ENCODE assay signal across 23 mouse cellular contexts in the genomic region with DNA sequence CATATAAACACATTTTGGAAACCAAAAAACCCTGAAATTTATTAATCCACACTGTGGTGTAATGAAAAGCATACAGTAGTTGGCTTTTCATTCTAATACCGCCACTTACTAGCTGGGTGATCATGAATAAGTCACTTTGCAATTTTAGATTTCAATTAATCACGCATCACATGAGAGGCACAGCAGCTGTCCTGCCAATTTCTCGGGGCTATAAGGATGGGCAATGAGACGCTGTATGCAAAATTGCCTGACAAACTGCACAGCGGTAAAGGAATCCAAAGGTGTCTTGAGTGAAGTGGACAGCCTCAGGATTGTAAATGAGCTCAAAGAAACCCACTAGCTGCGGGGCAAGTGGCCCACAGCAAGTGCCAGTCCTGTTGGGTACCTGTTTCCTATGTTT.
A peak's percentile ranks its signal among the peaks of the same experiment; 100 is the strongest.
DNase-seq lines count a peak whose midpoint lies in the region; ATAC-seq and TF ChIP-seq lines count a peak whose summit lies in the region.
"Had no signal": no experiment of that assay in that cellular context is flagged by ENCODE, and none has a peak within 500 bp of the region (broad histone marks: within the 10 kb centered on the region; RNA-seq: fewer than 3 reads in every experiment).

No protein-coding gene starts in this region.

- peak overlapping the region; percentile 39; the same call in 1 of the 2 replicates for H3K27ac ChIP-seq in hindbrain, embryonic 15.5 days (replicated peaks)
- H3K27ac ChIP-seq in hindbrain, embryonic 10.5 days: no peak overlapping the region
- H3K27ac ChIP-seq in midbrain, embryonic 15.5 days: peak overlapping the region; percentile 24; the same call in 1 of the 2 replicates
- no peak overlapping the region for H3K27ac ChIP-seq in midbrain, embryonic 16.5 days (ENCODE audit: low read length)
- H3K27ac ChIP-seq in midbrain, postnatal 0 days (ENCODE audit: low read depth, low read length): no peak overlapping the region
- no peak overlapping the region for H3K27ac ChIP-seq in kidney, embryonic 14.5 days (ENCODE audit: low read depth, low read length)
- H3K27ac ChIP-seq: embryonic facial prominence, embryonic 12.5 days; embryonic facial prominence, embryonic 15.5 days; gastrocnemius, adult 2 months had no signal

- H3K36me3 ChIP-seq in hindbrain, embryonic 15.5 days: no peaks in the 10 kb centered on the region
- no peaks in the 10 kb centered on the region for H3K36me3 ChIP-seq in hindbrain, embryonic 10.5 days
- H3K36me3 ChIP-seq in midbrain, embryonic 15.5 days (replicated peaks): no peaks in the 10 kb centered on the region
- H3K36me3 ChIP-seq in midbrain, embryonic 16.5 days (ENCODE audit: control insufficient read depth, insufficient read depth, low read length): no peaks in the 10 kb centered on the region
- no peaks in the 10 kb centered on the region for H3K36me3 ChIP-seq in midbrain, postnatal 0 days (ENCODE audit: insufficient read depth, low read length)
- no peaks in the 10 kb centered on the region for H3K36me3 ChIP-seq in kidney, embryonic 14.5 days (ENCODE audit: control insufficient read depth, insufficient read depth, low read length)
- H3K36me3 ChIP-seq: embryonic facial prominence, embryonic 12.5 days; embryonic facial prominence, embryonic 15.5 days had no signal

- DNase-seq in hindbrain, embryonic 10.5 days (ENCODE audit: low spot score): no peak
- DNase-seq in brain, embryonic 14.5 days (ENCODE audit: low read depth): peak; percentile 53
- peak; percentile 28 for DNase-seq in midbrain, postnatal 0 days (ENCODE audit: low spot score)
- DNase-seq in T-cell, adult 2 months (ENCODE audit: low spot score): no peak
- DNase-seq: adrenal gland, adult 8-10 months; adrenal gland, postnatal 25 days; cerebellum, adult 18-20 months; cerebellum, adult 9-11 months; cerebellum, postnatal 25 days; forebrain, postnatal 0 days; gastrocnemius, adult 2 months; gastrocnemius, postnatal 14 days; heart, adult 11 months had no signal

- ATAC-seq in hindbrain, embryonic 15.5 days (ENCODE audit: low FRiP score, low read depth): no peak
- no peak for ATAC-seq in midbrain, embryonic 15.5 days (replicated peaks)
- ATAC-seq in midbrain, embryonic 16.5 days: no peak
- ATAC-seq in midbrain, postnatal 0 days (ENCODE audit: low FRiP score): no peak
- ATAC-seq in kidney, embryonic 14.5 days (ENCODE audit: low FRiP score, low TSS enrichment): no peak
- ATAC-seq: activated CD4-positive, CD25-positive, alpha-beta regulatory T cell, adult 4 months; CD4-positive, CD25-positive, alpha-beta regulatory T cell, adult 4 months; forebrain, embryonic 14.5 days; forebrain, postnatal 0 days had no signal

- TF ChIP-seq CTCF in brain, embryonic 14.5 days (IDR thresholded peaks at IDR 0.05; ENCODE audit: borderline replicate concordance, extremely low read depth, insufficient read depth, insufficient read length): no peak
- TF ChIP-seq CTCF in midbrain, postnatal 0 days (IDR thresholded peaks at IDR 0.05): no peak

- H3K27me3 ChIP-seq in hindbrain, embryonic 15.5 days: no peaks in the 10 kb centered on the region
- H3K27me3 ChIP-seq in hindbrain, embryonic 10.5 days (ENCODE audit: insufficient read depth, poor library complexity, severe bottlenecking): no peaks in the 10 kb centered on the region
- H3K27me3 ChIP-seq in midbrain, embryonic 15.5 days (replicated peaks): no peaks in the 10 kb centered on the region
- no peaks in the 10 kb centered on the region for H3K27me3 ChIP-seq in midbrain, embryonic 16.5 days (ENCODE audit: control insufficient read depth, insufficient read depth, low read depth, low read length)
- no peaks in the 10 kb centered on the region for H3K27me3 ChIP-seq in midbrain, postnatal 0 days (ENCODE audit: insufficient read depth, low read length)
- no peaks in the 10 kb centered on the region for H3K27me3 ChIP-seq in kidney, embryonic 14.5 days (ENCODE audit: control insufficient read depth, insufficient read depth, low read length)
- H3K27me3 ChIP-seq: embryonic facial prominence, embryonic 12.5 days; embryonic facial prominence, embryonic 15.5 days had no signal

- no peak overlapping the region for H3K9ac ChIP-seq in hindbrain, embryonic 15.5 days
- H3K9ac ChIP-seq in midbrain, embryonic 15.5 days: no peak overlapping the region
- H3K9ac ChIP-seq in midbrain, embryonic 16.5 days (ENCODE audit: low read depth, low read length): no peak overlapping the region
- H3K9ac ChIP-seq in midbrain, postnatal 0 days (replicated peaks; ENCODE audit: low read length, poor library complexity, severe bottlenecking): no peak overlapping the region
- H3K9ac ChIP-seq in kidney, embryonic 14.5 days (ENCODE audit: low read depth, low read length): no peak overlapping the region
- H3K9ac ChIP-seq: embryonic facial prominence, embryonic 12.5 days; embryonic facial prominence, embryonic 15.5 days; forebrain, postnatal 0 days had no signal

- H3K4me2 ChIP-seq in hindbrain, embryonic 15.5 days: no peak overlapping the region
- no peak overlapping the region for H3K4me2 ChIP-seq in midbrain, embryonic 15.5 days
- H3K4me2 ChIP-seq in midbrain, embryonic 16.5 days (ENCODE audit: low read length): no peak overlapping the region
- no peak overlapping the region for H3K4me2 ChIP-seq in midbrain, postnatal 0 days (ENCODE audit: low read depth, low read length, poor library complexity, severe bottlenecking)
- no peak overlapping the region for H3K4me2 ChIP-seq in kidney, embryonic 14.5 days (replicated peaks; ENCODE audit: low read depth, low read length)
- H3K4me2 ChIP-seq: embryonic facial prominence, embryonic 12.5 days; embryonic facial prominence, embryonic 15.5 days; heart, embryonic 11.5 days had no signal

- peaks cover 49% of the 10 kb centered on the region for H3K4me1 ChIP-seq in hindbrain, embryonic 15.5 days (replicated peaks)
- H3K4me1 ChIP-seq in hindbrain, embryonic 10.5 days (replicated peaks): peaks cover 22% of the 10 kb centered on the region
- peaks cover 43% of the 10 kb centered on the region for H3K4me1 ChIP-seq in midbrain, embryonic 15.5 days
- H3K4me1 ChIP-seq in midbrain, embryonic 16.5 days (ENCODE audit: control insufficient read depth, insufficient read depth, low read length): peaks cover 38% of the 10 kb centered on the region
- peaks cover 26% of the 10 kb centered on the region for H3K4me1 ChIP-seq in midbrain, postnatal 0 days (ENCODE audit: insufficient read depth, low read length)
- no peaks in the 10 kb centered on the region for H3K4me1 ChIP-seq in kidney, embryonic 14.5 days (ENCODE audit: control insufficient read depth, insufficient read depth, low read length)

- no peak overlapping the region for H3K4me3 ChIP-seq in hindbrain, embryonic 15.5 days
- H3K4me3 ChIP-seq in hindbrain, embryonic 10.5 days: no peak overlapping the region
- H3K4me3 ChIP-seq in midbrain, embryonic 15.5 days: no peak overlapping the region
- H3K4me3 ChIP-seq in midbrain, embryonic 16.5 days (ENCODE audit: low read depth, low read length): no peak overlapping the region
- no peak overlapping the region for H3K4me3 ChIP-seq in midbrain, postnatal 0 days (ENCODE audit: low read depth, low read length)
- no peak overlapping the region for H3K4me3 ChIP-seq in kidney, embryonic 14.5 days (ENCODE audit: low read length)
- H3K4me3 ChIP-seq: embryonic facial prominence, embryonic 12.5 days; embryonic facial prominence, embryonic 15.5 days; gastrocnemius, adult 2 months had no signal

- WGBS in hindbrain, embryonic 15.5 days: 36% methylated on average over 6 of the region's 6 CpGs
- whole genome bisulfite sequencing in hindbrain, embryonic 10.5 days: 83% methylated on average over 6 of the region's 6 CpGs
- WGBS in midbrain, embryonic 15.5 days: 37% methylated on average over 6 of the region's 6 CpGs
- WGBS in midbrain, embryonic 16.5 days: 43% methylated on average over 6 of the region's 6 CpGs
- 40% methylated on average over 6 of the region's 6 CpGs for WGBS in midbrain, postnatal 0 days
- WGBS in kidney, embryonic 14.5 days: 84% methylated on average over 6 of the region's 6 CpGs

- H3K9me3 ChIP-seq in hindbrain, embryonic 15.5 days: no peaks in the 10 kb centered on the region
- H3K9me3 ChIP-seq in hindbrain, embryonic 10.5 days: no peaks in the 10 kb centered on the region
- H3K9me3 ChIP-seq in midbrain, embryonic 15.5 days: no peaks in the 10 kb centered on the region
- no peaks in the 10 kb centered on the region for H3K9me3 ChIP-seq in midbrain, embryonic 16.5 days (replicated peaks; ENCODE audit: control insufficient read depth, low read length, poor library complexity, severe bottlenecking)
- no peaks in the 10 kb centered on the region for H3K9me3 ChIP-seq in midbrain, postnatal 0 days (ENCODE audit: low read length)
- no peaks in the 10 kb centered on the region for H3K9me3 ChIP-seq in kidney, embryonic 14.5 days (ENCODE audit: control insufficient read depth, low read length)
- H3K9me3 ChIP-seq: embryonic facial prominence, embryonic 12.5 days; embryonic facial prominence, embryonic 15.5 days had no signal

- no peak for TF ChIP-seq POLR2A in brain, embryonic 14.5 days (IDR thresholded peaks at IDR 0.05; ENCODE audit: borderline replicate concordance, extremely low read depth, insufficient read depth, insufficient read length, poor library complexity, severe bottlenecking)

Comparison
In these comparisons a context has a peak if more than half of its experiments do, and no peak if none do; other contexts are left out.
1. H3K27ac ChIP-seq: peak in hindbrain, embryonic 15.5 days (single experiment) and midbrain, embryonic 15.5 days (single experiment); none in hindbrain, embryonic 10.5 days (single experiment), midbrain, embryonic 16.5 days (single experiment), midbrain, postnatal 0 days (single experiment) and kidney, embryonic 14.5 days (single experiment).
2. DNase-seq: peak in brain, embryonic 14.5 days (single experiment) and midbrain, postnatal 0 days (single experiment); none in hindbrain, embryonic 10.5 days (single experiment) and T-cell, adult 2 months (single experiment).